Mouse (Mus musculus) liver, adult 10 weeks (tissue): ENCODE measurements around the gene Pex1. TPM values are rescaled to one million over a fixed set of nuclear protein-coding genes. Genes with fewer than 3 reads are reported as not detected.

ENCODE experiments used
- polyA plus RNA-seq: library from polyadenylated mRNA; stranded (reverse); fragments of 350-450 nt; fragmentation: Illumina TruSeq; extraction: RNeasy Lipid Tissue Mini Kit (QIAGEN cat#74804); gene quantifications from one replicate; pipeline ENCODE4 v1.2.3, GENCODE M21; 2014; ENCODE audit warnings: low read depth, low replicate concordance

The Pex1 gene
- polyA plus RNA-seq: 38.4 TPM

GRCm38 (mm10) chr5:3595693-3596398, at the start of gene Pex1:
TSS of gene Pex1 (plus strand) at chr5:3596066.

GRCm38 (mm10) chr5:3571266-3571665, 24.6 kb upstream of the Pex1 start, which contains the start of gene 1700109H08Rik:
TSS of gene 1700109H08Rik (plus strand) at chr5:3571566.

GRCm38 (mm10) chr5:3596399-3596766, 517 bp downstream of the Pex1 start, which contains the start of gene Rbm48:
TSS of gene Rbm48 (minus strand) at chr5:3596585.

DNA sequence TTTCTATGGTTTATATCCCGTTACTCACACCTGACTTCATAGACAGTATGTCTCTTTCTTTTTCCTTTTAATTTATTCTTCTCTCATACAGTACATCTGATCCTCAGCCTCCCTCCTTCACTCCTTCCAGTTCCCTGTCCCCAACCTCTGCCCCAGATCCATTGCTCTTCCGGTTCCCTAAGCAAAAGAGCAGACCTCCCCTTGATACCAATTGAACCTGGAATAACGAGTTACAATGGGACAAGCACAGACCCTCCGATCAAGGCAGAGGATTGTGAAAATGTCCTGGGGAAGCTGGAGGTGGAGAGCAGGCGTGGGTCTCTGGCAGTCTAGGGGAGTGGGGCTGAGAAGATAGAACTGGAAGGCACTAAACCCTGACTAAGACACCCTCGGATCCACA, 55.0 kb downstream of the Pex1 start, which contains the start of gene Tmbim7:
Gene Tmbim7 (plus strand): TSS at position 301 of the 400 bp plus-strand sequence.

DNA sequence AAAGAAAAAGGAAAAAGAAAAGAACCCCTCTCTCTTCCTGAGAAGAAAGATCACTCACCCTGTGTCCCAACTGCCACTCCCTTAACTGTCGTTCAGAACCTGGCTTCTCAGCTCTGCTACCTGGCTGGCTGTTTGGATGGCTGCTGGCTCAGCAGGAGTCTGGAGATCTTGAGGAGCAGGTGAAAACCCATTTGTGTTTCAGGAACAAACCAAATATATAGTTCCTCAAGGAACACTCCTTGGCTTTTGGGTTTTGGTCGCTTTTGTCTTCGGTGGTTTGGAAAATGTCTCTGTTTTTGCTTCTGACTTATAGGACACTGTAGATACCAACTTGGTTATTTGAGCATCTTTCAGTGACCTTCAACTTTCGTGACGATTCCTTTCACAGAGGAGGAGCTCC, 61.2 kb downstream of the Pex1 start, which contains the start of gene Gatad1:
Gene Gatad1 (minus strand): TSS at position 101 of the 400 bp plus-strand sequence.

Other genes with a start within 250 kb of the Pex1 start
- gene Fam133b, start 52.2 kb upstream of the Pex1 start, polyA plus RNA-seq: 18.5 TPM
- 2.2 TPM for gene 1700109H08Rik, start 24.5 kb upstream of the Pex1 start, polyA plus RNA-seq
- gene Rbm48, start 519 bp downstream of the Pex1 start, polyA plus RNA-seq: 9.6 TPM
- not detected for gene Tmbim7, start 55.1 kb downstream of the Pex1 start, polyA plus RNA-seq
- 94.6 TPM for gene Gatad1, start 61.1 kb downstream of the Pex1 start, polyA plus RNA-seq
- 16.4 TPM for gene Ankib1, start 206.9 kb downstream of the Pex1 start, polyA plus RNA-seq
- gene Krit1, start 207.1 kb downstream of the Pex1 start, polyA plus RNA-seq: 31.5 TPM
- not detected for gene Lrrd1, start 249.1 kb downstream of the Pex1 start, polyA plus RNA-seq